Mouse (Mus musculus): ENCODE results near the gene Tbc1d23. TPM values are rescaled to one million over a fixed set of nuclear protein-coding genes. Genes with fewer than 3 reads are reported as not detected.

The Tbc1d23 gene
- polyA plus RNA-seq (2014; fragmentation: Nextera tagmentation; extraction: Ambion mirVana): 20.5 and 25.0 TPM in 2 replicates

GRCm38 (mm10) chr16:57231089-57231936 lies at the start of gene Tbc1d23:
Gene Tbc1d23 (minus strand): TSS chr16:57231504.
- no peaks in the 10 kb centered on the region for H3K9me3 ChIP-seq (replicated peaks; ENCODE audit: control insufficient read depth, low read length)
- H3K4me3 ChIP-seq (ENCODE audit: low read depth, low read length): peak within 1 kb of the TSS; percentile 68
- H3K27ac ChIP-seq (ENCODE audit: low read depth, low read length): peak within 1 kb of the TSS; percentile 58
- H3K9ac ChIP-seq (ENCODE audit: low read depth, low read length): peak within 1 kb of the TSS; percentile 74
- H3K36me3 ChIP-seq (ENCODE audit: control insufficient read depth, insufficient read depth, low read length): no peaks in the 10 kb centered on the region
- under 1% methylated on average over 42 of the region's 42 CpGs for WGBS (ENCODE audit: insufficient replicate concordance)
- H3K27me3 ChIP-seq (ENCODE audit: control insufficient read depth, insufficient read depth, low read length): no peaks in the 10 kb centered on the region
- peak; percentile 98 for ATAC-seq (replicated peaks; ENCODE audit: insufficient number of reproducible peaks, low FRiP score, low TSS enrichment)
- H3K4me2 ChIP-seq: peak within 1 kb of the TSS; percentile 66
- H3K4me1 ChIP-seq (ENCODE audit: control insufficient read depth, insufficient read depth, low read length): peaks cover 10% of the 10 kb centered on the region; the same call in 1 of the 2 replicates

GRCm38 (mm10) chr16:57280221-57281217 lies 49.2 kb upstream of the Tbc1d23 start:
- 87% methylated on average over 31 of the region's 31 CpGs for WGBS (ENCODE audit: insufficient replicate concordance)
- no peak overlapping the region for H3K27ac ChIP-seq (ENCODE audit: low read depth, low read length)
- H3K4me3 ChIP-seq (ENCODE audit: low read depth, low read length): no peak overlapping the region
- H3K9ac ChIP-seq (ENCODE audit: low read depth, low read length): no peak overlapping the region
- H3K27me3 ChIP-seq (ENCODE audit: control insufficient read depth, insufficient read depth, low read length): no peaks in the 10 kb centered on the region
- no peaks in the 10 kb centered on the region for H3K36me3 ChIP-seq (ENCODE audit: control insufficient read depth, insufficient read depth, low read length)
- no peaks in the 10 kb centered on the region for H3K4me1 ChIP-seq (ENCODE audit: control insufficient read depth, insufficient read depth, low read length)
- ATAC-seq (replicated peaks; ENCODE audit: insufficient number of reproducible peaks, low FRiP score, low TSS enrichment): no peak
- H3K4me2 ChIP-seq: no peak overlapping the region
- H3K9me3 ChIP-seq (replicated peaks; ENCODE audit: control insufficient read depth, low read length): no peaks in the 10 kb centered on the region

- Histone ChIP-seq H3K9ac (ENCODE audit: low read depth, low read length) (no peak overlapping the region), H3K4me1 (ENCODE audit: control insufficient read depth, insufficient read depth, low read length) (no peaks in the 10 kb centered on the region), H3K9me3 (replicated peaks; ENCODE audit: control insufficient read depth, low read length) (no peaks in the 10 kb centered on the region), H3K4me2 (no peak overlapping the region), H3K27ac (ENCODE audit: low read depth, low read length) (no peak overlapping the region), H3K36me3 (ENCODE audit: control insufficient read depth, insufficient read depth, low read length) (no peaks in the 10 kb centered on the region), H3K27me3 (ENCODE audit: control insufficient read depth, insufficient read depth, low read length) (no peaks in the 10 kb centered on the region), H3K4me3 (ENCODE audit: low read depth, low read length) (no peak overlapping the region)
- ATAC-seq (replicated peaks; ENCODE audit: insufficient number of reproducible peaks, low FRiP score, low TSS enrichment): no peak
- 76% methylated on average over 10 of the region's 12 CpGs for WGBS (ENCODE audit: insufficient replicate concordance)
These were observed 47.8 kb upstream of the Tbc1d23 start for GRCm38 (mm10) chr16:57278976-57279626.

- Histone ChIP-seq H3K27ac (ENCODE audit: low read depth, low read length) (no peak overlapping the region), H3K4me1 (ENCODE audit: control insufficient read depth, insufficient read depth, low read length) (0 out of 2 replicates have a peak, but pooled peaks cover 3% of the 10 kb centered on the region), H3K36me3 (ENCODE audit: control insufficient read depth, insufficient read depth, low read length) (no peaks in the 10 kb centered on the region), H3K9me3 (replicated peaks; ENCODE audit: control insufficient read depth, low read length) (no peaks in the 10 kb centered on the region), H3K4me3 (ENCODE audit: low read depth, low read length) (no peak overlapping the region), H3K4me2 (no peak overlapping the region), H3K27me3 (ENCODE audit: control insufficient read depth, insufficient read depth, low read length) (no peaks in the 10 kb centered on the region), H3K9ac (ENCODE audit: low read depth, low read length) (no peak overlapping the region)
- no peak for ATAC-seq (replicated peaks; ENCODE audit: insufficient number of reproducible peaks, low FRiP score, low TSS enrichment)
- WGBS (ENCODE audit: insufficient replicate concordance): 89% methylated on average over 13 of the region's 13 CpGs
These were observed 38.4 kb upstream of the Tbc1d23 start for GRCm38 (mm10) chr16:57269751-57270150.

GRCm38 (mm10) chr16:57268058-57268841 lies 36.9 kb upstream of the Tbc1d23 start:
- no peak for ATAC-seq (replicated peaks; ENCODE audit: insufficient number of reproducible peaks, low FRiP score, low TSS enrichment)
- H3K36me3 ChIP-seq (ENCODE audit: control insufficient read depth, insufficient read depth, low read length): no peaks in the 10 kb centered on the region
- H3K4me2 ChIP-seq: no peak overlapping the region
- 83% methylated on average over 14 of the region's 14 CpGs for WGBS (ENCODE audit: insufficient replicate concordance)
- no peak overlapping the region for H3K4me3 ChIP-seq (ENCODE audit: low read depth, low read length)
- no peak overlapping the region for H3K27ac ChIP-seq (ENCODE audit: low read depth, low read length)
- no peak overlapping the region for H3K9ac ChIP-seq (ENCODE audit: low read depth, low read length)
- H3K4me1 ChIP-seq (ENCODE audit: control insufficient read depth, insufficient read depth, low read length): 0 out of 2 replicates have a peak, but pooled peaks cover 3% of the 10 kb centered on the region
- H3K27me3 ChIP-seq (ENCODE audit: control insufficient read depth, insufficient read depth, low read length): no peaks in the 10 kb centered on the region
- no peaks in the 10 kb centered on the region for H3K9me3 ChIP-seq (replicated peaks; ENCODE audit: control insufficient read depth, low read length)

- H3K4me2 ChIP-seq: no peak overlapping the region
- 0 out of 2 replicates have a peak, but pooled peaks cover 3% of the 10 kb centered on the region for H3K4me1 ChIP-seq (ENCODE audit: control insufficient read depth, insufficient read depth, low read length)
- no peaks in the 10 kb centered on the region for H3K36me3 ChIP-seq (ENCODE audit: control insufficient read depth, insufficient read depth, low read length)
- no peak for ATAC-seq (replicated peaks; ENCODE audit: insufficient number of reproducible peaks, low FRiP score, low TSS enrichment)
- no peaks in the 10 kb centered on the region for H3K9me3 ChIP-seq (replicated peaks; ENCODE audit: control insufficient read depth, low read length)
- H3K27me3 ChIP-seq (ENCODE audit: control insufficient read depth, insufficient read depth, low read length): no peaks in the 10 kb centered on the region
- no peak overlapping the region for H3K27ac ChIP-seq (ENCODE audit: low read depth, low read length)
- no peak overlapping the region for H3K9ac ChIP-seq (ENCODE audit: low read depth, low read length)
- no peak overlapping the region for H3K4me3 ChIP-seq (ENCODE audit: low read depth, low read length)
- 7% methylated on average over 1 of the region's 1 CpGs for WGBS (ENCODE audit: insufficient replicate concordance)
These were observed 35.8 kb upstream of the Tbc1d23 start for GRCm38 (mm10) chr16:57267068-57267467.

- Histone ChIP-seq H3K27me3 (ENCODE audit: control insufficient read depth, insufficient read depth, low read length) (no peaks in the 10 kb centered on the region), H3K4me3 (ENCODE audit: low read depth, low read length) (no peak overlapping the region), H3K36me3 (ENCODE audit: control insufficient read depth, insufficient read depth, low read length) (no peaks in the 10 kb centered on the region), H3K4me2 (no peak overlapping the region), H3K27ac (ENCODE audit: low read depth, low read length) (no peak overlapping the region), H3K4me1 (ENCODE audit: control insufficient read depth, insufficient read depth, low read length) (no peaks in the 10 kb centered on the region), H3K9ac (ENCODE audit: low read depth, low read length) (no peak overlapping the region), H3K9me3 (replicated peaks; ENCODE audit: control insufficient read depth, low read length) (no peaks in the 10 kb centered on the region)
- WGBS (ENCODE audit: insufficient replicate concordance): 81% methylated on average over 10 of the region's 10 CpGs
- no peak for ATAC-seq (replicated peaks; ENCODE audit: insufficient number of reproducible peaks, low FRiP score, low TSS enrichment)
These were observed 28.8 kb upstream of the Tbc1d23 start for GRCm38 (mm10) chr16:57260152-57260551.
